Mouse (Mus musculus) adrenal gland, postnatal 25 days (tissue): Measurements from ENCODE around the gene Psmg3. TPM values are rescaled to one million over a fixed set of nuclear protein-coding genes. Genes with fewer than 3 reads are reported as not detected.

Experiments
- DNase-seq: peaks from one replicate; pipeline ENCODE4 v3.0.0; 2021; ENCODE audit warnings: mixed read lengths
- total RNA-seq: library from RNA; stranded (reverse); gene quantifications from 2 replicates; pipeline ENCODE4 v1.2.3, GENCODE M21; 2021

Psmg3 gene
- total RNA-seq, 1 experiment from 2014 or later, result 21.3 TPM

DNA sequence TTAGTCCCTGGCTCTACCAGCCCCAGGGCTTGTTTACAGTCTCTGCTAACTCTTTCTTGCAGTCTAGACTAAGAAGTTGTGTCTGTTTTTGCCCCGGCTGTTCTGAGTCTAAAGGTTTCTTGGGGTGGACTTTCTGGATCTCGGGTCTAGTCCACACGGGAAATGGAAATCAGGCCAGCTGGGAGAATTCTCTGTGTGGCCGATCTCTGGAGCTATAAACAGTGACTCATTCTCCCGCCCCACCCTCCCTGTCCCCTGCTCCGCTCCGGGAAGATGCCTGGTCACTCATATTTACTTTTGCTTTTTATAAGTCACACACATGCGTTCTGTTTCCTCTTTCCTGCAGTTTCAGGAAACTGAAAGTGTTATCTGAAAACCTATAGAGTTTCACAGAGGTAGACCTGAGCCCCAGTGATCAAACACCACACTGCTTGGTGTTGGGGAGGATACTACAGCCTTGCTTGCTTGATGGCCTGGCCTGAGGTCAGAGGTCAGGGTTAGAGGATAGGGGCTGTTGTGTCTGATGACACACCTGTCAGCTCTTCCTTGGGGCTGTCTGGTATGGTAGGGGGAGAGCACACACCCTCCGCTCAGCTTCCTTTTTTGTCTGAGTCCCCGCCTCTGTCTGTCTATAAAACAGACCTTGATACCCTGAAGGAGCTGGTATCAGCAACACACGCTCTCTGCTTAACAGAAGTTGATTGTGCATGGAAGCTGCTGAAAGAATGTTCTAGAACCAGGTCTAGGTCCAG is 33.2 kb downstream of the Psmg3 start:
- DNase-seq, result no peak

GRCm38 (mm10) chr5:139792966-139793337 is 33.7 kb downstream of the Psmg3 start:
- no peak for DNase-seq

GRCm38 (mm10) chr5:139792159-139792775 is 34.4 kb downstream of the Psmg3 start:
- DNase-seq, result no peak

- peak; percentile 99 for DNase-seq
Measured at GRCm38 (mm10) chr5:139791227-139792158, 35.2 kb downstream of the Psmg3 start, which contains the start of gene Mafk. Gene Mafk, plus strand, starts transcription at chr5:139791513.

DNA sequence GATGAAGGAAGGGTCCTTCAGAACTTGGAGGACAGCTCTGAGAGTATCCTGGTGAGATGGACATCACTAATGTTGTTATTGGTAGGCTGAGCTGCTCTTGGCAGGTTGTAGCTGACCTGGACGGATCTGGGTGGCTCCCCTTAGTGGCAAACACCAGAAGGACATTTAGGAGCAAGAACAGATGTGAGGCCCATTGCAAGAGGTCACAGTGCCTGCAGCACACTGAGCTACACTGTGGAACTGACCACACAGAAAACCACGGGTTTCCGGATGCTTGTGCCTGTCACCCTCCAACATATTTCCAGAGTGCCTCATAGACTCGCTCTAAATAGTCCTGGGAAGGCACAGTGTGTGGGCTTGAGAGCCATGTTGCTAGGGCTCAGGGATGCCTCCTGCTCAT is 37.2 kb downstream of the Psmg3 start:
- no peak for DNase-seq

DNA sequence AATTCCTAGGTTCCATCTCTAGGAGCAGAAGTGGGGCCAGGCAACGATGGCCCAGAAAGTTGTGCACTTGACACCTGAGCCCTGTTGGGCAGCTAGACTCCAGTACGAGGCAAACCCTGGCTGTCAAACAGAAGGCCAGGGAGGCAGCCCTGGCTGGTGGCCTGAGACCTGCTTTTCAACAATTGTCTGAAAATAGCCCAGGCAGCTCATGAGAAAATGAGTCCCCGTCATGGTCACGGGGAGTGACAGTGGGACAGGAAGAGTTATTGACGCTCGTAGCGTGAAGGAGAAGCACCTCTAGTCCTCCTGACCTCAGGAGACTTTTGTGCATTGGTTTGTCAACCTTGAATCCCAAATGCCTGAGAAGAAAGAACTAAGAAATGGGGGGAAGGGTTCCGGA is 45.3 kb downstream of the Psmg3 start:
- DNase-seq, result no peak

DNA sequence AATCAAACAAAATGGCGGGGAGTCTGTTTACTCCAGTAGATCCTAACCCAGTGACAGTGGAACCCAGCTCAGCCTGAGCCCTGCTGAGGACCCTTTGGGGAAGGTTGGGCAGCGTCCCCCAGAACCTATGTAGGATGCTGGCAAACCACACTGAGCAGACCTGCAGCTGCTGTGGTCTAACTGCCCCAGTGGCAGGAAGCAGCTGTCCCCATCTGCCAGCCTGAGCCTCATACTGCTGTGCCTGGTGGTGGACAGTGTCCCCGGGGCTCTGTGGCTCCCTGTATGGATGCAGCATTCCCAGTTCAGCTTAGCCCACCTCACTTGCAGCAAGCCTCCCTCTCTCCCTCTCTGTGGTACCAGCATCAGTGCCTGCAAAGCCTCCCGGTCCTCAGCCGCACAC is 49.7 kb downstream of the Psmg3 start:
- no peak for DNase-seq

DNA sequence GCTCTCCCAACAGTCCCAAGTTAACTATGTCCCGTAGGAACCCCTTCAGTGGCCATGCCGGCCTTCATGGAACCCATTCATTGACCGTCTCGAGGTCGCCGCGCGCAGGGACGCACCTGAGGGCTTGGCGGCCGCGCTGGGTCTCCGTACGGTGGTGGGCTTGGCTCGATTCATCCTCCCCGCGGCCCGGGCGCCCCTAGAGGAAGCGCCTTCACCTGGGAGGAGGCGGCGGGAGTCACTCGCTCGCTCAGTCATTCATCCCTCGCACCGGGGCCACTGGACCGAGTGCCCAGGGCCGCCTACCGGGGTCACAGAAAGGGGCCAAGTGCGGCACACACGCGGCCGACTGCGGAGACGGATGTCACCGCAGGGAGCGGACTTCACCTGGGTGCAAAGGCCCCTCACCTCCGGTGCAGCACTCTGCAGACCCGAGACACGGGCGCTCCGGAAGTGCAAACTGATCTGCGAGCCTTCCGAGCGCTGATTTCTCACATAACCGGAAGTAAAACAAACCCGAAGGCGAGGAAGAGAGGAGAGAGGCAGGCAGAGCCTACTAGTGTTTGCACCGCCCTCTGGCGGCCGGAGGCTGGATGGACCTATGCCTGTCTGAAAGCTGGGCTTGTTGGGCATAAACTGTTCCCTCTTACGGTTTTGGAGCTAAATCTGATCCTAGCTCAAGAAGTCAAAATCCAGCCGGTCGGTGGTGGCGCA is 51.3 kb downstream of the Psmg3 start, which contains the start of gene Ints1:
TSS of gene Ints1 (minus strand) at position 459 of the 711 bp plus-strand sequence.
- DNase-seq, result peak; percentile 97

Other genes starting within 250 kb of the Psmg3 start
- 12.8 and 13.1 TPM in 2 replicates for gene Micall2, start 90.5 kb downstream of the Psmg3 start, total RNA-seq
- gene Ints1, start 51.2 kb downstream of the Psmg3 start, total RNA-seq, result 61.3 and 61.9 TPM in 2 replicates
- gene Mafk, start 35.4 kb downstream of the Psmg3 start, total RNA-seq, result 29.6 and 30.6 TPM in 2 replicates
- gene Tmem184a, start 7.0 kb downstream of the Psmg3 start, total RNA-seq, result not detected in 2 replicates
- gene Gm26938, start 478 bp downstream of the Psmg3 start, total RNA-seq, result not detected in 2 replicates
- 16.4 and 17.0 TPM in 2 replicates for gene Elfn1, start 81.1 kb upstream of the Psmg3 start, total RNA-seq